Mouse (Mus musculus): ENCODE data around the gene Pofut2. TPM values are rescaled to one million over a fixed set of nuclear protein-coding genes. Genes with fewer than 3 reads are reported as not detected.

Pofut2 gene
- polyA plus RNA-seq, 1 experiment from 2014 or later = 40.7 TPM

- Histone ChIP-seq H3K4me3 (no peak overlapping the region), H3K9ac (peak overlapping the region; percentile 65), H3K36me3 (no peaks in the 10 kb centered on the region), H3K9me3 (replicated peaks) (no peaks in the 10 kb centered on the region), H3K27me3 (replicated peaks) (no peaks in the 10 kb centered on the region), H3K27ac (peak overlapping the region; percentile 95), H3K4me2 (peak overlapping the region; percentile 71), H3K4me1 (peaks cover 80% of the 10 kb centered on the region)
- peak; percentile 67 for ATAC-seq
- 26% methylated on average over 1 of the region's 1 CpGs for WGBS (ENCODE audit: insufficient replicate concordance)
Measured at GRCm38 (mm10) chr10:77233230-77233629, 25.8 kb upstream of the Pofut2 start.

- H3K27me3 ChIP-seq (replicated peaks) = no peaks in the 10 kb centered on the region
- no peak for ATAC-seq
- no peaks in the 10 kb centered on the region for H3K36me3 ChIP-seq
- H3K27ac ChIP-seq = peak overlapping the region; percentile 69; the same call in 1 of the 2 replicates
- no peaks in the 10 kb centered on the region for H3K9me3 ChIP-seq (replicated peaks)
- H3K4me1 ChIP-seq = peaks cover 63% of the 10 kb centered on the region
- no peak overlapping the region for H3K9ac ChIP-seq
- 63% methylated on average over 12 of the region's 12 CpGs for WGBS (ENCODE audit: insufficient replicate concordance)
- no peak overlapping the region for H3K4me3 ChIP-seq
- no peak overlapping the region for H3K4me2 ChIP-seq
Measured at GRCm38 (mm10) chr10:77234991-77235616, 23.9 kb upstream of the Pofut2 start.

GRCm38 (mm10) chr10:77237795-77238580, 21.0 kb upstream of the Pofut2 start:
- Histone ChIP-seq H3K36me3 (no peaks in the 10 kb centered on the region), H3K9ac (no peak overlapping the region), H3K4me2 (no peak overlapping the region), H3K27ac (peak overlapping the region; percentile 45; the same call in 1 of the 2 replicates), H3K27me3 (replicated peaks) (no peaks in the 10 kb centered on the region), H3K4me1 (peaks cover 34% of the 10 kb centered on the region), H3K9me3 (replicated peaks) (no peaks in the 10 kb centered on the region), H3K4me3 (no peak overlapping the region)
- WGBS (ENCODE audit: insufficient replicate concordance) = 69% methylated on average over 16 of the region's 16 CpGs
- ATAC-seq = no peak

- WGBS (ENCODE audit: insufficient replicate concordance) = 87% methylated on average over 8 of the region's 8 CpGs
Measured at GRCm38 (mm10) chr10:77240764-77241163, 18.3 kb upstream of the Pofut2 start.

GRCm38 (mm10) chr10:77242396-77242795, 16.6 kb upstream of the Pofut2 start:
- H3K4me1 ChIP-seq = peaks cover 18% of the 10 kb centered on the region
- WGBS (ENCODE audit: insufficient replicate concordance) = 61% methylated on average over 3 of the region's 3 CpGs
- H3K27me3 ChIP-seq (replicated peaks) = no peaks in the 10 kb centered on the region
- H3K27ac ChIP-seq = no peak overlapping the region
- no peak overlapping the region for H3K4me3 ChIP-seq
- H3K9ac ChIP-seq = no peak overlapping the region
- H3K9me3 ChIP-seq (replicated peaks) = no peaks in the 10 kb centered on the region
- H3K4me2 ChIP-seq = no peak overlapping the region
- no peaks in the 10 kb centered on the region for H3K36me3 ChIP-seq
- ATAC-seq = no peak

More at GRCm38 (mm10) chr10:77240764-77241163, 18.3 kb upstream of the Pofut2 start:
- Histone ChIP-seq H3K27me3 (replicated peaks) (no peaks in the 10 kb centered on the region), H3K4me1 (peaks cover 18% of the 10 kb centered on the region), H3K4me3 (no peak overlapping the region), H3K9me3 (replicated peaks) (no peaks in the 10 kb centered on the region), H3K4me2 (no peak overlapping the region), H3K36me3 (no peaks in the 10 kb centered on the region), H3K9ac (no peak overlapping the region), H3K27ac (no peak overlapping the region)
- ATAC-seq = no peak

- peak overlapping the region; percentile 9; the same call in 1 of the 2 replicates for H3K9ac ChIP-seq
- WGBS (ENCODE audit: insufficient replicate concordance) = 59% methylated on average over 14 of the region's 14 CpGs
- H3K4me1 ChIP-seq = peaks cover 13% of the 10 kb centered on the region
- peak; percentile 35; the same call in 1 of the 2 replicates for ATAC-seq
- H3K4me3 ChIP-seq = no peak overlapping the region
- H3K27ac ChIP-seq = no peak overlapping the region
- no peaks in the 10 kb centered on the region for H3K36me3 ChIP-seq
- H3K9me3 ChIP-seq (replicated peaks) = no peaks in the 10 kb centered on the region
- no peak overlapping the region for H3K4me2 ChIP-seq
- H3K27me3 ChIP-seq (replicated peaks) = no peaks in the 10 kb centered on the region
Measured at GRCm38 (mm10) chr10:77242871-77243270, 16.1 kb upstream of the Pofut2 start.

GRCm38 (mm10) chr10:77243572-77244161, 15.4 kb upstream of the Pofut2 start:
- no peaks in the 10 kb centered on the region for H3K27me3 ChIP-seq (replicated peaks)
- no peak overlapping the region for H3K4me3 ChIP-seq
- no peaks in the 10 kb centered on the region for H3K36me3 ChIP-seq
- H3K27ac ChIP-seq = no peak overlapping the region
- WGBS (ENCODE audit: insufficient replicate concordance) = 67% methylated on average over 11 of the region's 11 CpGs
- peaks cover 8% of the 10 kb centered on the region; the same call in 1 of the 2 replicates for H3K4me1 ChIP-seq
- no peak for ATAC-seq
- H3K9ac ChIP-seq = no peak overlapping the region
- H3K4me2 ChIP-seq = no peak overlapping the region
- no peaks in the 10 kb centered on the region for H3K9me3 ChIP-seq (replicated peaks)

GRCm38 (mm10) chr10:77244777-77245176, 14.2 kb upstream of the Pofut2 start:
- H3K4me1 ChIP-seq = peaks cover 8% of the 10 kb centered on the region
- ATAC-seq = no peak
- no peaks in the 10 kb centered on the region for H3K9me3 ChIP-seq (replicated peaks)
- no peak overlapping the region for H3K4me2 ChIP-seq
- H3K27ac ChIP-seq = no peak overlapping the region
- 85% methylated on average over 6 of the region's 6 CpGs for WGBS (ENCODE audit: insufficient replicate concordance)
- H3K27me3 ChIP-seq (replicated peaks) = no peaks in the 10 kb centered on the region
- no peaks in the 10 kb centered on the region for H3K36me3 ChIP-seq
- no peak overlapping the region for H3K9ac ChIP-seq
- no peak overlapping the region for H3K4me3 ChIP-seq

GRCm38 (mm10) chr10:77247048-77247447, 12.0 kb upstream of the Pofut2 start:
- no peak overlapping the region for H3K9ac ChIP-seq
- no peak overlapping the region for H3K4me2 ChIP-seq
- 72% methylated on average over 5 of the region's 5 CpGs for WGBS (ENCODE audit: insufficient replicate concordance)
- ATAC-seq = no peak
- H3K27ac ChIP-seq = no peak overlapping the region
- H3K4me1 ChIP-seq = peaks cover 25% of the 10 kb centered on the region
- no peak overlapping the region for H3K4me3 ChIP-seq
- no peaks in the 10 kb centered on the region for H3K27me3 ChIP-seq (replicated peaks)
- no peaks in the 10 kb centered on the region for H3K9me3 ChIP-seq (replicated peaks)
- H3K36me3 ChIP-seq = no peaks in the 10 kb centered on the region

GRCm38 (mm10) chr10:77247707-77248106, 11.3 kb upstream of the Pofut2 start:
- Histone ChIP-seq H3K9ac (no peak overlapping the region), H3K4me2 (no peak overlapping the region), H3K27ac (no peak overlapping the region), H3K9me3 (replicated peaks) (no peaks in the 10 kb centered on the region), H3K4me1 (peaks cover 32% of the 10 kb centered on the region), H3K27me3 (replicated peaks) (no peaks in the 10 kb centered on the region), H3K4me3 (no peak overlapping the region), H3K36me3 (no peaks in the 10 kb centered on the region)
- no peak for ATAC-seq
- 69% methylated on average over 7 of the region's 7 CpGs for WGBS (ENCODE audit: insufficient replicate concordance)

- H3K4me3 ChIP-seq = no peak overlapping the region
- ATAC-seq = no peak
- no peaks in the 10 kb centered on the region for H3K36me3 ChIP-seq
- WGBS (ENCODE audit: insufficient replicate concordance) = 66% methylated on average over 18 of the region's 18 CpGs
- H3K27me3 ChIP-seq (replicated peaks) = 0 out of 2 replicates have a peak, but pooled peaks cover 8% of the 10 kb centered on the region
- H3K27ac ChIP-seq = no peak overlapping the region; the same call in 1 of the 2 replicates
- peaks cover 33% of the 10 kb centered on the region for H3K4me1 ChIP-seq
- H3K9ac ChIP-seq = no peak overlapping the region
- 0 out of 2 replicates have a peak overlapping the region, but pooled peaks have one; percentile 12 for H3K4me2 ChIP-seq
- H3K9me3 ChIP-seq (replicated peaks) = no peaks in the 10 kb centered on the region
Measured at GRCm38 (mm10) chr10:77251223-77251783, 7.7 kb upstream of the Pofut2 start.
